Mouse (Mus musculus): ENCODE measurements around the gene Ttc24.

- TF ChIP-seq HCFC1 (IDR thresholded peaks at IDR 0.05; ENCODE audit: borderline replicate concordance, insufficient read depth, low read length) (no peak), MAFK (IDR thresholded peaks at IDR 0.05; ENCODE audit: insufficient read depth, low read depth, low read length) (no peak), ZC3H11A (IDR thresholded peaks at IDR 0.05; ENCODE audit: borderline replicate concordance, low read depth, low read length) (no peak), ZNF384 (IDR thresholded peaks at IDR 0.05; ENCODE audit: low read depth, low read length) (no peak), CHD2 (IDR thresholded peaks at IDR 0.05; ENCODE audit: low read depth, low read length) (no peak)
These were observed 3.8 kb downstream of the Ttc24 start for GRCm38 (mm10) chr3:88074351-88074750.
